Mouse (Mus musculus): ENCODE measurements around the gene Tardbp. TPM values are rescaled to one million over a fixed set of nuclear protein-coding genes. Genes with fewer than 3 reads are reported as not detected.

Tardbp gene
- 229 and 259 TPM in 2 replicates for total RNA-seq (2012; rRNA removed)

DNA sequence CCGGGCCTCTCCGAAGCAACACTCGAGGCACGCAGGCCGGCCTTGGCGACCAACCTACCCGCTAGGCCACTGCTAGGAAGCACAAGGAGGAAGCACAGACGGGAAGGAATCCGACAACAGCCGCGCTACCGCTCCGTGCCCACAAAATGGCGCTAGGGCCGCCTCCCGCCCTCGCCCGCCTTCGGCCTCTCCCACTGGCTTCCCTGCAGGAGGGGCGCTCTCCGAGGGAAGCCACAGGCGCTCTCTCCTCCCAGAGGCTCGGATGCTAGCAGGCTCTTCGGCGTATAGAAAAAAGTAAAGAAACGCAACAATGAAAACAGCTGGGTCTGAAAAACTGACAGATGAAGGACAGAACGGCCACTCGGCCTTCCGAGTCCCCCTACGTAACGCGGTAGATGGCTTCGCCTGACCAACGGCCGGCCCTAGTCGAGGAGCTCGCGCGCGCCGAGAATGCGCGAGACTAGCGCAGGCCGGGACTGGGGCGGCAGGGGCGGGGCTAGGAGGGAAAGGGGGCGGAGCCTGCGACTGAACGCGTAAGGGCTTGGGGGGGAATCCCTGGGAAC lies at the start of gene Tardbp:
Gene Tardbp, minus strand, starts transcription at position 397 of the 563 bp plus-strand sequence.
- Histone ChIP-seq H3K9ac (ENCODE audit: insufficient read depth, low read depth, low read length, poor library complexity, severe bottlenecking) (peak within 1 kb of the TSS; percentile 100), H3K9me3 (ENCODE audit: control insufficient read depth, insufficient read depth, low read depth, low read length) (no peaks in the 10 kb centered on the region), H3K4me1 (ENCODE audit: control insufficient read depth in 2 of 2, insufficient read depth in 2 of 2, low read length in 2 of 2, poor library complexity in 1 of 2) (peaks cover 2 to 8% of the 10 kb centered on the region in 2 experiments; a peak in 1 of 4 replicates), H3K27ac (ENCODE audit: insufficient read depth, low read depth, low read length, poor library complexity, severe bottlenecking) (peak within 1 kb of the TSS; percentile 98), H3K4me3 (ENCODE audit: insufficient read depth in 1 of 2, low read depth in 1 of 2, low read length in 2 of 2, poor library complexity in 1 of 2, severe bottlenecking in 1 of 2) (peak within 1 kb of the TSS; percentile 83 to 100), H3K36me3 (ENCODE audit: control insufficient read depth, insufficient read depth, low read length, poor library complexity, severe bottlenecking) (peaks cover 33% of the 10 kb centered on the region)
- DNase-seq (ENCODE audit: low read depth, low spot score) = peak; percentile 91
- in situ Hi-C loops (cut with MboI; ENCODE audit: low sequenced_read_pairs in 2 of 2, unreplicated experiment in 2 of 2) = no loop called here
- peak; percentile 93 for TF ChIP-seq CHD2 (IDR thresholded peaks at IDR 0.05; ENCODE audit: low read depth, low read length)
- no peak for TF ChIP-seq ZC3H11A (IDR thresholded peaks at IDR 0.05; ENCODE audit: borderline replicate concordance, low read depth, low read length)

DNA sequence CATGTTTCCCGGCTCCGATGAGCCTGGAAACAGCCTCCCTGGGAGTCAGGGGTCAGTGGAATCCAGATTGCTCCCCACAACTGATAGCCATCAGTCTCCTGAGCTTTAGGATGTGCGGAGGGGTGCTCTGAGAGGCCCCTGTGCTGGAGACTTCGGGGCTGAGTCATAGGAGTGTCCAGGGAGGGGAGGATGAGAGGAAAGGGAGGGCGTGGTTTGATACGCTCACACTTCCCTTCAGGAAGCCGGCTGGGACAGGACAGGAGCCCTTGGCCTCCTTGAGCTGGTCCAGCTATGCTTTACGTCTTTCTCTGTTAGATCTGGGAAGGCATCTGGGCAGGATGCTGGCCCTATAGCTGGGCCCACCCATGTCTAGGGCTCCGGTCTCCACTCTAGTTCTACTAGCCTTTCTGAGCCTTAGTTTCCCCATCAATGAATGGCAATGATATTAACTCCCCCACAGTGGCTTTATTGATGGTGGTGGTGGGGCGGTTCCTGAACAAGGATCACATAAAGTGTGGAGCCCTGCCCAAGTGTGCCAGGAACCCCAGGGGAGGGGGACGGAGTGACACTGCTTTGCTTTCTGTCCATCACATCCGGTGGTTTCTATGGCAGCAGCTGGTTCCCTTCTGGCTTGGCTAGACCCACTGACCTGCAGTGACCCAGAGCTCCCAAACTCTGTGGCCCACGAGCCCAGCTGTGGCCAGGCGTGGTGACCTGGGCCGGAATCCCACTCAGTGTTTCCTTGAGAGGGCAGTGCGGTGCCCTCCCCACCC lies 49.6 kb upstream of the Tardbp start:
- TF ChIP-seq ZNF384 (IDR thresholded peaks at IDR 0.05; ENCODE audit: low read depth, low read length) (no peak), MAFK (IDR thresholded peaks at IDR 0.05; ENCODE audit: insufficient read depth, low read depth, low read length) (no peak), HCFC1 (IDR thresholded peaks at IDR 0.05; ENCODE audit: borderline replicate concordance, insufficient read depth, low read length) (no peak), ZC3H11A (IDR thresholded peaks at IDR 0.05; ENCODE audit: borderline replicate concordance, low read depth, low read length) (no peak), CHD2 (IDR thresholded peaks at IDR 0.05; ENCODE audit: low read depth, low read length) (no peak)
- H3K4me1 ChIP-seq (ENCODE audit: control insufficient read depth in 2 of 2, insufficient read depth in 2 of 2, low read length in 2 of 2, poor library complexity in 1 of 2) = peaks cover 2 to 10% of the 10 kb centered on the region in 2 experiments; a peak in 2 of 4 replicates
- H3K27ac ChIP-seq (ENCODE audit: insufficient read depth, low read depth, low read length, poor library complexity, severe bottlenecking) = no peak overlapping the region
- no peaks in the 10 kb centered on the region for H3K36me3 ChIP-seq (ENCODE audit: control insufficient read depth, insufficient read depth, low read length, poor library complexity, severe bottlenecking)
- in situ Hi-C loops (cut with MboI; ENCODE audit: low sequenced_read_pairs in 2 of 2, unreplicated experiment in 2 of 2) = no loop called here
- DNase-seq (ENCODE audit: low read depth, low spot score) = no peak
- H3K9ac ChIP-seq (ENCODE audit: insufficient read depth, low read depth, low read length, poor library complexity, severe bottlenecking) = no peak overlapping the region
- no peaks in the 10 kb centered on the region for H3K9me3 ChIP-seq (ENCODE audit: control insufficient read depth, insufficient read depth, low read depth, low read length)
- no peak overlapping the region for H3K4me3 ChIP-seq (ENCODE audit: insufficient read depth in 1 of 2, low read depth in 1 of 2, low read length in 2 of 2, poor library complexity in 1 of 2, severe bottlenecking in 1 of 2)

DNA sequence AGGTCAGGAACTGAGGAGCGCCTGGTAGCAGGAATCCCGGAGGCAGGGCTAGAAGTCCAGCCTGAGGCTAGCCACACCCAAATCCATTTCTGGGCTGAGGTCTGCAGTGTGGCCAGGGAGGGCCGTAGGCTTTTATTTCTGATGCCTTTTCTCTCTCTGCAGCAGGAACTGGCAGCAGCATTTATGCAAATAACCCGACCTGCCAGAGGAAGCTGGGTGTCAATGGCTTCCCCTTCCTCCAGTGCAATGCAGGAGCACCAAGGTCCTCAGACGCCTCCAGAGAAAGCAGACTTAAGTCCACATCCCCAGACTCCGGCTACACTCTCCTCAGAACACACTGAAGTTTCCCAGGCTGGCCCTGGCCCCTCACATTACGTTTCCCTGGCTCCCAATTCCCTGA lies 48.2 kb upstream of the Tardbp start:
- Histone ChIP-seq H3K4me1 (ENCODE audit: control insufficient read depth in 2 of 2, insufficient read depth in 2 of 2, low read length in 2 of 2, poor library complexity in 1 of 2) (peaks cover 2 to 10% of the 10 kb centered on the region in 2 experiments; a peak in 2 of 4 replicates), H3K9ac (ENCODE audit: insufficient read depth, low read depth, low read length, poor library complexity, severe bottlenecking) (no peak overlapping the region), H3K27ac (ENCODE audit: insufficient read depth, low read depth, low read length, poor library complexity, severe bottlenecking) (no peak overlapping the region), H3K9me3 (ENCODE audit: control insufficient read depth, insufficient read depth, low read depth, low read length) (no peaks in the 10 kb centered on the region), H3K36me3 (ENCODE audit: control insufficient read depth, insufficient read depth, low read length, poor library complexity, severe bottlenecking) (no peaks in the 10 kb centered on the region), H3K4me3 (ENCODE audit: insufficient read depth in 1 of 2, low read depth in 1 of 2, low read length in 2 of 2, poor library complexity in 1 of 2, severe bottlenecking in 1 of 2) (no peak overlapping the region)
- no peak for DNase-seq (ENCODE audit: low read depth, low spot score)
- in situ Hi-C loops (cut with MboI; ENCODE audit: low sequenced_read_pairs in 2 of 2, unreplicated experiment in 2 of 2) = no loop called here
- TF ChIP-seq HCFC1 (IDR thresholded peaks at IDR 0.05; ENCODE audit: borderline replicate concordance, insufficient read depth, low read length) (no peak), ZNF384 (IDR thresholded peaks at IDR 0.05; ENCODE audit: low read depth, low read length) (no peak), CHD2 (IDR thresholded peaks at IDR 0.05; ENCODE audit: low read depth, low read length) (no peak), ZC3H11A (IDR thresholded peaks at IDR 0.05; ENCODE audit: borderline replicate concordance, low read depth, low read length) (no peak), MAFK (IDR thresholded peaks at IDR 0.05; ENCODE audit: insufficient read depth, low read depth, low read length) (no peak)

DNA sequence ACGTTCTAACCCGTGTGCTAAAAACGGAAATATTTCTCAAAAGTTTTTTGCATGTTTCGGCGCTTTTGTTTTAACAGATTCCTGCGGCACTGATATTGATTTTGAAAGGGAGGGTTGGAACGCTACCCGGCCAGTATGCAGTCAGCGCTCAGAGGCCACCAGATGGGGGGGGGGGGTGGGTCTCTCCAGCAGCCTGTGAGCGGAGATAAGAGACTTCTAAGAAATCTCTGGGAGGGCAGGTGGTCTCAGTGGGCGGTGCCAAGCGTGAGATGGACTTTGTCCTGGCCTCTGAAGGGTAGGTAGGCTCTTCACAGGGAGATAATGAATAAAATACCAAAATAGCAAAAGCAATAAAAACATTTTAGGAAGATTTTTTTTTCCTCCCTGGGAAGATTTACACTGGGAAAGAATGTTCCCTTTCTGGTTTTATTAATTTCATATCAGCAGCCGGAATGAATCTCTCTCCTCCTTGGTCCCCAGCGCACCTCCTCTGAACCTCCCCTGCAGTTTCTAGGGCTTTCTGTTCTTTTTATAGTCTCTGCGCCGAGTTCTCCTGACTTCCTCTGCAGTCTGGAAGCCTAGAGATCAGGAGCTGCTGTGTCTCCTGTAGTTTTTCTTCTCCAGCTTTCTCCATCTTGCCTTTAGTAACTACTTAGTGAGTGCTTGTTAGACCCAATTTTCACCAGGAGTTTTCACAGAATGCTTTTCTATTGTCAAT lies 44.6 kb upstream of the Tardbp start:
- Histone ChIP-seq H3K4me3 (ENCODE audit: insufficient read depth in 1 of 2, low read depth in 1 of 2, low read length in 2 of 2, poor library complexity in 1 of 2, severe bottlenecking in 1 of 2) (no peak overlapping the region), H3K27ac (ENCODE audit: insufficient read depth, low read depth, low read length, poor library complexity, severe bottlenecking) (no peak overlapping the region), H3K9me3 (ENCODE audit: control insufficient read depth, insufficient read depth, low read depth, low read length) (no peaks in the 10 kb centered on the region), H3K4me1 (ENCODE audit: control insufficient read depth in 2 of 2, insufficient read depth in 2 of 2, low read length in 2 of 2, poor library complexity in 1 of 2) (peaks cover 2 to 5% of the 10 kb centered on the region in 2 experiments; a peak in 2 of 4 replicates), H3K36me3 (ENCODE audit: control insufficient read depth, insufficient read depth, low read length, poor library complexity, severe bottlenecking) (no peaks in the 10 kb centered on the region), H3K9ac (ENCODE audit: insufficient read depth, low read depth, low read length, poor library complexity, severe bottlenecking) (no peak overlapping the region)
- DNase-seq (ENCODE audit: low read depth, low spot score) = no peak
- no peak for TF ChIP-seq CHD2 (IDR thresholded peaks at IDR 0.05; ENCODE audit: low read depth, low read length)
- TF ChIP-seq ZNF384 (IDR thresholded peaks at IDR 0.05; ENCODE audit: low read depth, low read length) = no peak
- TF ChIP-seq HCFC1 (IDR thresholded peaks at IDR 0.05; ENCODE audit: borderline replicate concordance, insufficient read depth, low read length) = no peak
- TF ChIP-seq MAFK (IDR thresholded peaks at IDR 0.05; ENCODE audit: insufficient read depth, low read depth, low read length) = no peak
- no peak for TF ChIP-seq ZC3H11A (IDR thresholded peaks at IDR 0.05; ENCODE audit: borderline replicate concordance, low read depth, low read length)
- in situ Hi-C loops (cut with MboI; ENCODE audit: low sequenced_read_pairs in 2 of 2, unreplicated experiment in 2 of 2) = no loop called here

All from ES-E14 (cell line).